Mouse (Mus musculus) left cerebral cortex, postnatal 25 days (tissue): ENCODE measurements around the gene Ccdc186. TPM values are rescaled to one million over a fixed set of nuclear protein-coding genes. Genes with fewer than 3 reads are reported as not detected.
"Not testable (repeated sequence)": the region's sequence is repeated elsewhere in the genome, so short reads cannot be mapped to it uniquely, and the experiment has no call there.

ENCODE experiments used
- DNase-seq, 2 experiments: peaks; one replicate each; pipeline ENCODE4 v3.0.0; 2022; ENCODE audit warnings: low spot score in 2 of 2, mixed read lengths in 1 of 2
- intact Hi-C: fragments of 180-260 bp; cut with DNase I; formaldehyde crosslinking; loops from one replicate; pipeline ENCODE4 v1.15.1; 2025
- total RNA-seq, 2 experiments: library from RNA; stranded (reverse); gene quantifications; 2 replicates each; pipeline ENCODE4 v1.2.3; 2021

Gene Ccdc186
- total RNA-seq, 2 experiments from 2014 or later: 52.1 to 56.0 TPM

DNA sequence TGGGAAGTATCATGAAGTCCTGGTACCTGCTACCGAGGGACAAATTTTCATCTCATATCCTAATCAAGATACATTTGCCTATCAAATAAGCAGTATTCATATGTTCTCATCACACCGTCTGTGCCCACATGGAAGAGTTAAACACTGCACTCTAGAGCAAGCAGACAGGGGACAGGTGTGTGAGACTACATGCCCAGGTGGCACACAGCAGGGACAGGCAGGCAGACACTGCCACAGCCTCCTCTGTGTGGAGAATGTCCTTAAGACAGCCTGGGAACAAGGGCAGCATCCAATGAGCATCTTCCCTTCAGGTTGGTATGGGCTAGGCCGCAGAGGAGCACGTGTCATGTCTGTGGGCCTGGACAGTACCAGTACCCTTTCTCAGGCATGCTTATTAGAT lies 59.3 kb downstream of the Ccdc186 start:
- intact Hi-C loops: no loop called here

DNA sequence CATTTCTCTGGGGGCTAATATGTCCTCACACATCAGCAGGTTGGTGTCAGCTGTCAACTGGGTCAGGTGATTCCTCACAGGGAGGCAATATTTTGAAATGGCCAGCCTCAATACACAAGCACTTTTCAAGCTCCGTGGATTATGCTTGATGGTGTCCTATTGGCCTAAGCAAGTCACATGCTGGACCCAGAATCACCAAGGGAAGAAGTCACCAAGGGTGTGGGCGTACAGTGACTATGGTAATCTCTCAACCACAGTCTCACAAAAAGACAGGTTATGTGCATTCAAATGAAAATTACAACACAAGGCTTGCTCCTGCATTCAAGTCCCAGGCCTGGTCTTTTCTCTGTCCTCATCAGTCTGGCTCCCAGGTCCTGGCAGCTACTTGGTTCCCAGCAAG lies 60.3 kb downstream of the Ccdc186 start:
- intact Hi-C loops: no loop called here
- no peak for DNase-seq

More for the DNA sequence above, 59.3 kb downstream of the Ccdc186 start:
- DNase-seq: no peak

DNA sequence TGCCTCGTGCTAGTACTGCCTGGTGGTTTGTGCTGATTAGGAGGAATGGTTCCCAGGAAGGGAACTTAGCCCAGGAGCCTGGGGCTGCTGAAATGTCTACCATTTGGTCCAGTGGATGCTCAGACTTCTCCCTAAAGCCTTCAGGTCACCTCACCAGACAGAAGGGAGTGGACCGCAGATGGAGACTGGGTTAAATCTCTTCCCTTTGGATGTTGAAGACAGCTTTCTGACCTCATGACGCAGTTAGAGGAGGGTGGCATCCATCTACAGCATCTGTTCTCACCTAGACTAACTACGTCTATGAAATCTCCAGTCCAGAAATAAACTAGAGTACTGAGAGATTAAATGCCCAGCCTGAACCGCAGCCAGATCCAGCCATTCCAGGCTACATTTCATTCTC lies 60.9 kb downstream of the Ccdc186 start:
- intact Hi-C loops: no loop called here
- DNase-seq: no peak

DNA sequence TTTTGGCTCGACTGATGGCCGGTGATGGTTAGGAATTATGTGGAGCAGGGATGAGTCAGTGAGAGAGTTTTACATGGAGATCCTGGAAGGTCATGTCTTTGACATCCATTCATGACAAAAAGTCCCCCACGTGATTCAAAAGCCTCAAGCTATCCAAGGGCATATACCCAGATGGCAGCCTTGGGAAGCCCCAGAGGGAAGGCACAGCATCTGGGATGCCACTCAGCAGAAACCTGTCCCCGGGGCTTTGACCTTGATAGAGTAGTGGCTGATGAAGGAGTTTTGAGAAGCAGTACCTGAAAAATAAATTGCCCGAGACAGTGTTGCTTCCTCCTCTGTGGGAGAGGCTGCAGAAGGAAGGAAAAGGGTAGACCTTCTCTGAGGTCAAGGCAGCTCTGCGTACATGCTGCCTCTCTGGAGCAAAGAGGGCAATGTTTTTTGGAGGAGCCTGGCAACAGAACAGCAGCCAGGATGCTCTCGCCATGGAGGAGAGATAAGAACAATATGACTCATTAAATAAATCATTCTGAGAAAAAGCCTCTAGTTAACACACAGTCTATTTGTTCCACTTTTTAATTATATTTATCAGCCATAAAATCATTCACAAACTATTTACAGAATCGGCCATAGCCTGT lies 61.6 kb downstream of the Ccdc186 start:
- intact Hi-C loops: no loop called here
- no peak for DNase-seq

- intact Hi-C loops: no loop called here
- peak in 1 of 2 experiments; percentile 74 for DNase-seq
These were observed 62.2 kb downstream of the Ccdc186 start for GRCm38 (mm10) chr19:56759740-56760139.

GRCm38 (mm10) chr19:56758311-56758710 lies 63.7 kb downstream of the Ccdc186 start:
- intact Hi-C loops: no loop called here
- no peak for DNase-seq

DNA sequence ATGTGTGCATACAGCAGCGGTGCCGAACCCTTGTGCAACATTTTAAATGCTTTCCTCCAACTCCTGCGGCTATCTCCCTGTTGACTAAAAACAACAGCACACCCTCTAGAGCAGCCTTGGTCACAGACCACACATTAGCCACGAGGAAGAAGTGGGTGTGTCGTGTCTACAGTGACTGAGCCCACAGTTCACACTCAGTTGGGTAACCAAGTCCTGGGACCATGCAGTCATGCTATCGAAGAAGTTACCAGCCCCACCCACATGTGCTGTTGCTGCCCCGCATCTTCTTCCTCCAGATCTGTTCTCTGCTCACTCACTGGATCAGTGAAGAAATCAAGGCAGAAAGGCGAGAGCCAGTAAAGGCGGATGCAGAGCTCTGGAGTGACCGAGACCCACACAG lies 65.6 kb downstream of the Ccdc186 start:
- intact Hi-C loops: no loop called here
- DNase-seq: no peak

GRCm38 (mm10) chr19:56754456-56754855 lies 67.5 kb downstream of the Ccdc186 start:
- intact Hi-C loops, DNase-seq: not testable (repeated sequence)

DNA sequence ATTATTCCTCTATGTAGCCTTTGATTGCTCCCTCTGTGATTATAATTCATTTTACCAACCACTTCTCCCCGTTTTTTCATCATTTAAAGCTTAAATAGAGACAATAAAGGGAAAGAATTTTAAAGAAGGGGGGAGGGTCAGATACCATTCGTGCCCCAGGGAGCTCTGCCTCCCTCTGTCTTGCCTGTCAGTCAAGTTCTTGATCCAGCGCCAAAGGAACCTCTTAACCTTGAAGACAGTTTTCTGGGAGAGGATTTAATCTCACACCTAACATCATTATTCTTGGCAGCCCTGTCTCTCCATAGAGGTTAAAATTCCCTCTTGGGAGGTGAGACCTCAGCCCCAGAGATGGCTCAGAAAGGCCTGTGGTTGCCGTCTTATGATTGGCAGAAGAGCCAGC lies 71.3 kb downstream of the Ccdc186 start:
- intact Hi-C loops: no loop called here
- DNase-seq: no peak

DNA sequence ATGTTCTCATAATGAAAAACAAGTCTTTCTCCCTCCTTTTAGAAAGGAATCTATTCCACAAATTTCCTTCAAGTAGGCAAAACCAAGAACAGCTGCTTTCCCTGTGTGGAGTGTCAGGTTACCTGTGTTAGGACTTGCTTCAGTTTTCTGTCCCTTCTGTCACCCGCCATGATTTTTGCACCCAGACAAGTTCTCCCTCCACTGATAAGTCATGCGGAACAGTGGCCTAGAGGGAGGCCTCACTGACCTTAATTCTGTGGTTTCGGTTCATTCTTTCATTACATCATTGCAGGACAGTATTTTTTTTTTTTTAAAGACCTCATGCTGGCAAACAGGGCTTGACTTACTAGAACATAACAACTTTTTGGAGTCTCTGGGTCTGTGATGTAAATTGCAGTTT lies 72.6 kb downstream of the Ccdc186 start:
- DNase-seq: no peak
- intact Hi-C loops: no loop called here

DNA sequence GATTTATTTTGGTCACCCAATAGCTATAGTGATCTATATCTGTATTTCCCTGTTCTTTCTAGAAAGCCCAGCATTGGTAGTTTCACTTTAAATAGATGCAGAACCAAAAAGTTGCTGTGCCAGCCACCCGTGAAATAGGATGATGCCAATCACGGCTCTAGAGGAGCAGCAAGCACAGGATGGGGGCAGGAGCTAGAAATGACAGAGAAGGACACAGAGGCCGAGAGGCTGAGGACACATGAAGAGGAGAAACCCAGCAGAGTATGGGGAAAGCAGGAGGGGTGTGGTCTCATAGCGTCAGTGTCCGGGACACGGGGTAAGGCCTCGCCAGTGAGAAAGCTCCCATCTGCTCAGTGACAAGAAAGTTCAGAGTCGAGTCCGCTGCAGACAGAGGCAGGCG lies 74.1 kb downstream of the Ccdc186 start:
- intact Hi-C loops: no loop called here
- peak in 1 of 2 experiments; percentile 53 for DNase-seq

GRCm38 (mm10) chr19:56746618-56747017 lies 75.4 kb downstream of the Ccdc186 start:
- DNase-seq: no peak
- intact Hi-C loops: no loop called here

DNA sequence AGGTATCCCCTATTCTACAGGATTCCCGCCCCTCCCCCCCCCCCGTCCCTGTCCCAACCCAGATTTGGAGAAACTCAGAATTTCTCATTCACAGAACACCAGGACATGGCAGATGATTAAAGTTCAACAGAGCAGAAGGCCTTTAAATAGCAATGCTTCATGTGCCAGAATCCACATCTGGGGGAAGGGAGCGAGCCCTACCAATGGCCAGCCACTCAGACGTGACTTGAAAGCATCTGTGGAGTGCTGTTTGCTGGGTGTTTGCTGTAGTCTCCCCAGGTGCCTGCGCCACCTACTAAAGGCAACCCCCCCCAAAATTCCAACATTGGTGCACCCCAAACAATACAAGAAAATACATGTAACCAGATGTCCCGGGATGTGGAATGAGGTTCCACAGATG lies 76.5 kb downstream of the Ccdc186 start:
- intact Hi-C loops: no loop called here

GRCm38 (mm10) chr19:56745061-56745460 lies 76.9 kb downstream of the Ccdc186 start:
- DNase-seq: no peak
- intact Hi-C loops: no loop called here

More for the DNA sequence above, 76.5 kb downstream of the Ccdc186 start:
- no peak for DNase-seq

Other genes with a start within 250 kb of the Ccdc186 start
- 10 to 100 TPM; 45.1 to 48.1 TPM for gene Adrb1, start 100.0 kb downstream of the Ccdc186 start, total RNA-seq
- under 1 TPM; 0.25 to 0.39 TPM for gene Tdrd1, start 4.0 kb upstream of the Ccdc186 start, total RNA-seq
- not detected for gene Vwa2, start 52.1 kb upstream of the Ccdc186 start, total RNA-seq
- 10 to 100 TPM in 1 of 2 experiments, 1 to 10 TPM in 1; 9.8 to 10.8 TPM for gene Afap1l2, start 186.0 kb upstream of the Ccdc186 start, total RNA-seq